Mouse (Mus musculus): ENCODE data around the gene Ticrr. TPM values are rescaled to one million over a fixed set of nuclear protein-coding genes. Genes with fewer than 3 reads are reported as not detected.

Ticrr gene
- polyA plus RNA-seq, 1 experiment from 2014 or later, result 1.4 TPM

GRCm38 (mm10) chr7:79744051-79744450 lies 84.1 kb downstream of the Ticrr start:
- TF ChIP-seq EP300 (optimal IDR thresholded peaks at IDR 0.05) (no peak), CTCF (IDR thresholded peaks at IDR 0.05; ENCODE audit: low read depth) (no peak)
- Histone ChIP-seq H3K9me3 (ENCODE audit: control insufficient read depth, low read length) (no peaks in the 10 kb centered on the region), H3K4me2 (replicated peaks; ENCODE audit: low read depth) (no peak overlapping the region), H3K27me3 (ENCODE audit: control insufficient read depth, insufficient read depth, low read length) (no peaks in the 10 kb centered on the region), H3K4me3 (ENCODE audit: low read depth, low read length) (no peak overlapping the region), H3K27ac (replicated peaks) (no peak overlapping the region), H3K4me1 (replicated peaks; ENCODE audit: control insufficient read depth, insufficient read depth) (peaks cover 3% of the 10 kb centered on the region; the same call in 1 of the 2 replicates), H3K36me3 (ENCODE audit: control insufficient read depth, insufficient read depth, low read length) (no peaks in the 10 kb centered on the region), H3K9ac (ENCODE audit: low read length) (no peak overlapping the region)
- DNase-seq (ENCODE audit: low spot score), result no peak
- no peak for ATAC-seq (ENCODE audit: low FRiP score, low TSS enrichment)
- 86% methylated on average over 9 of the region's 9 CpGs for WGBS

GRCm38 (mm10) chr7:79744585-79744984 lies 84.6 kb downstream of the Ticrr start:
- H3K36me3 ChIP-seq (ENCODE audit: control insufficient read depth, insufficient read depth, low read length), result no peaks in the 10 kb centered on the region
- H3K27ac ChIP-seq (replicated peaks), result no peak overlapping the region
- 77% methylated on average over 5 of the region's 5 CpGs for WGBS
- no peaks in the 10 kb centered on the region for H3K27me3 ChIP-seq (ENCODE audit: control insufficient read depth, insufficient read depth, low read length)
- H3K4me1 ChIP-seq (replicated peaks; ENCODE audit: control insufficient read depth, insufficient read depth), result peaks cover 3% of the 10 kb centered on the region; the same call in 1 of the 2 replicates
- no peak overlapping the region for H3K9ac ChIP-seq (ENCODE audit: low read length)
- H3K9me3 ChIP-seq (ENCODE audit: control insufficient read depth, low read length), result no peaks in the 10 kb centered on the region
- no peak for TF ChIP-seq CTCF (IDR thresholded peaks at IDR 0.05; ENCODE audit: low read depth)
- no peak for TF ChIP-seq EP300 (optimal IDR thresholded peaks at IDR 0.05)
- no peak overlapping the region for H3K4me3 ChIP-seq (ENCODE audit: low read depth, low read length)
- DNase-seq (ENCODE audit: low spot score) (no peak), ATAC-seq (ENCODE audit: low FRiP score, low TSS enrichment) (no peak)
- no peak overlapping the region for H3K4me2 ChIP-seq (replicated peaks; ENCODE audit: low read depth)

- Histone ChIP-seq H3K4me3 (ENCODE audit: low read depth, low read length) (no peak overlapping the region), H3K9me3 (ENCODE audit: control insufficient read depth, low read length) (no peaks in the 10 kb centered on the region), H3K27me3 (ENCODE audit: control insufficient read depth, insufficient read depth, low read length) (no peaks in the 10 kb centered on the region), H3K4me2 (replicated peaks; ENCODE audit: low read depth) (no peak overlapping the region), H3K36me3 (ENCODE audit: control insufficient read depth, insufficient read depth, low read length) (no peaks in the 10 kb centered on the region), H3K27ac (replicated peaks) (no peak overlapping the region), H3K9ac (ENCODE audit: low read length) (no peak overlapping the region), H3K4me1 (replicated peaks; ENCODE audit: control insufficient read depth, insufficient read depth) (peaks cover 3% of the 10 kb centered on the region; the same call in 1 of the 2 replicates)
- 77% methylated on average over 6 of the region's 6 CpGs for WGBS
- no peak for DNase-seq (ENCODE audit: low spot score)
- TF ChIP-seq CTCF (IDR thresholded peaks at IDR 0.05; ENCODE audit: low read depth), result no peak
- no peak for TF ChIP-seq EP300 (optimal IDR thresholded peaks at IDR 0.05)
- no peak for ATAC-seq (ENCODE audit: low FRiP score, low TSS enrichment)
Observed at GRCm38 (mm10) chr7:79747659-79748058, 87.7 kb downstream of the Ticrr start.

Other genes with a start within 250 kb of the Ticrr start
- gene Polg, start 193.8 kb upstream of the Ticrr start, polyA plus RNA-seq (2015; fragmentation: Nextera tagmentation; extraction: Ambion mirVana), result 13.9 and 18.5 TPM in 2 replicates
- gene Rhcg, start 42.5 kb upstream of the Ticrr start, polyA plus RNA-seq (2015; fragmentation: Nextera tagmentation; extraction: Ambion mirVana), result 0.08 TPM in 1 of 2 replicates, not detected in the other
- gene Kif7, start 55.5 kb downstream of the Ticrr start, polyA plus RNA-seq (2015; fragmentation: Nextera tagmentation; extraction: Ambion mirVana), result 1.1 and 1.2 TPM in 2 replicates
- 0.07 TPM in 1 of 2 replicates, not detected in the other for gene Plin1, start 72.7 kb downstream of the Ticrr start, polyA plus RNA-seq (2015; fragmentation: Nextera tagmentation; extraction: Ambion mirVana)
- gene Pex11a, start 82.9 kb downstream of the Ticrr start, polyA plus RNA-seq (2015; fragmentation: Nextera tagmentation; extraction: Ambion mirVana), result 10.3 and 11.5 TPM in 2 replicates
- 0.04 TPM in 1 of 2 replicates, not detected in the other for gene Wdr93, start 83.0 kb downstream of the Ticrr start, polyA plus RNA-seq (2015; fragmentation: Nextera tagmentation; extraction: Ambion mirVana)
- gene Mesp1, start 133.6 kb downstream of the Ticrr start, polyA plus RNA-seq (2015; fragmentation: Nextera tagmentation; extraction: Ambion mirVana), result not detected in 2 replicates
- gene Mesp2, start 150.5 kb downstream of the Ticrr start, polyA plus RNA-seq (2015; fragmentation: Nextera tagmentation; extraction: Ambion mirVana), result 1.5 and 2.5 TPM in 2 replicates
- gene Anpep, start 200.9 kb downstream of the Ticrr start, polyA plus RNA-seq (2015; fragmentation: Nextera tagmentation; extraction: Ambion mirVana), result 31.4 and 36.8 TPM in 2 replicates